Comparison of ENCODE assay signal across 26 mouse cellular contexts in genomic region chr6:112617728-112618318, GRCm38 (mm10).
DNase-seq lines count a peak whose midpoint lies in the region; ATAC-seq lines count a peak whose summit lies in the region.
"Had no signal": no experiment of that assay in that cellular context is flagged by ENCODE, and none has a peak within 500 bp of the region (broad histone marks: within the 10 kb centered on the region; RNA-seq: fewer than 3 reads in every experiment).

No protein-coding gene starts in this region.

- peak; percentile 42; the same call in 1 of the 2 replicates for ATAC-seq in liver, embryonic 15.5 days (ENCODE audit: insufficient read depth)
- no peak for ATAC-seq in liver, embryonic 12.5 days
- peak; percentile 83 for ATAC-seq in intestine, embryonic 15.5 days
- ATAC-seq: forebrain, embryonic 16.5 days; Patski had no signal

- H3K27me3 ChIP-seq in liver, embryonic 15.5 days, result no peaks in the 10 kb centered on the region
- no peaks in the 10 kb centered on the region for H3K27me3 ChIP-seq in liver, embryonic 12.5 days (replicated peaks)
- H3K27me3 ChIP-seq in intestine, embryonic 15.5 days (replicated peaks), result no peaks in the 10 kb centered on the region
- H3K27me3 ChIP-seq: CH12.LX; embryonic facial prominence, embryonic 13.5 days; forebrain, embryonic 12.5 days; hindbrain, embryonic 12.5 days; hindbrain, embryonic 15.5 days; Patski had no signal

- peaks cover 16% of the 10 kb centered on the region for H3K36me3 ChIP-seq in liver, embryonic 15.5 days (replicated peaks)
- peaks cover 41% of the 10 kb centered on the region for H3K36me3 ChIP-seq in liver, embryonic 12.5 days
- no peaks in the 10 kb centered on the region; the same call in 1 of the 2 replicates for H3K36me3 ChIP-seq in intestine, embryonic 15.5 days
- H3K36me3 ChIP-seq: embryonic facial prominence, embryonic 13.5 days; hindbrain, embryonic 12.5 days; hindbrain, embryonic 15.5 days had no signal

- H3K9me3 ChIP-seq in liver, embryonic 15.5 days (replicated peaks), result no peaks in the 10 kb centered on the region
- H3K9me3 ChIP-seq in liver, embryonic 12.5 days (replicated peaks), result no peaks in the 10 kb centered on the region
- no peaks in the 10 kb centered on the region for H3K9me3 ChIP-seq in intestine, embryonic 15.5 days
- H3K9me3 ChIP-seq: embryonic facial prominence, embryonic 10.5 days; embryonic facial prominence, embryonic 13.5 days; forebrain, embryonic 12.5 days; G1E; hindbrain, embryonic 12.5 days; hindbrain, embryonic 15.5 days had no signal

- H3K4me1 ChIP-seq in liver, embryonic 15.5 days (replicated peaks), result no peaks in the 10 kb centered on the region
- H3K4me1 ChIP-seq in liver, embryonic 12.5 days, result 0 out of 2 replicates have a peak, but pooled peaks cover 5% of the 10 kb centered on the region
- no peaks in the 10 kb centered on the region for H3K4me1 ChIP-seq in intestine, embryonic 15.5 days (replicated peaks)
- H3K4me1 ChIP-seq: embryonic facial prominence, embryonic 10.5 days; embryonic facial prominence, embryonic 13.5 days; forebrain, embryonic 12.5 days; hindbrain, embryonic 12.5 days; hindbrain, embryonic 15.5 days had no signal

- no peak overlapping the region for H3K4me3 ChIP-seq in liver, embryonic 15.5 days (replicated peaks)
- H3K4me3 ChIP-seq in liver, embryonic 12.5 days, result no peak overlapping the region
- no peak overlapping the region for H3K4me3 ChIP-seq in intestine, embryonic 15.5 days (replicated peaks)
- H3K4me3 ChIP-seq: embryonic facial prominence, embryonic 10.5 days; embryonic facial prominence, embryonic 13.5 days; erythroblast, embryonic 14.5 days; forebrain, embryonic 12.5 days; hindbrain, embryonic 12.5 days; hindbrain, embryonic 15.5 days had no signal

- WGBS in liver, embryonic 15.5 days (ENCODE audit: insufficient replicate concordance), result 69% methylated on average over 4 of the region's 4 CpGs
- WGBS in liver, embryonic 12.5 days (ENCODE audit: insufficient replicate concordance), result 80% methylated on average over 4 of the region's 4 CpGs
- 83% methylated on average over 4 of the region's 4 CpGs for WGBS in intestine, embryonic 15.5 days
- 42% methylated on average over 4 of the region's 4 CpGs for WGBS in large intestine, adult 2 months

- no peak overlapping the region for H3K27ac ChIP-seq in liver, embryonic 15.5 days (replicated peaks)
- no peak overlapping the region for H3K27ac ChIP-seq in liver, embryonic 12.5 days
- no peak overlapping the region for H3K27ac ChIP-seq in intestine, embryonic 15.5 days
- H3K27ac ChIP-seq: embryonic facial prominence, embryonic 10.5 days; embryonic facial prominence, embryonic 13.5 days; forebrain, embryonic 12.5 days; hindbrain, embryonic 12.5 days; hindbrain, embryonic 15.5 days had no signal

- peak; percentile 52 for DNase-seq in large intestine, adult 2 months (ENCODE audit: low read depth, low spot score)
- no peak for DNase-seq in testis, postnatal 10 days (ENCODE audit: low spot score)
- no peak for DNase-seq in retina, postnatal 1 day
- DNase-seq: adrenal gland, postnatal 10 days; B cell, adult 2 months; cerebellum, adult 11 months; cerebellum, adult 2 months; cerebellum, adult 9-11 months; cerebellum, postnatal 36 days; embryo, embryonic 11 days; gastrocnemius, postnatal 10 days; gastrocnemius, postnatal 36 days had no signal

- no peak overlapping the region for H3K9ac ChIP-seq in liver, embryonic 15.5 days
- H3K9ac ChIP-seq in liver, embryonic 12.5 days, result no peak overlapping the region
- no peak overlapping the region for H3K9ac ChIP-seq in intestine, embryonic 15.5 days
- H3K9ac ChIP-seq: embryonic facial prominence, embryonic 13.5 days; forebrain, embryonic 12.5 days; hindbrain, embryonic 12.5 days; hindbrain, embryonic 15.5 days had no signal

- H3K4me2 ChIP-seq in liver, embryonic 15.5 days, result no peak overlapping the region
- no peak overlapping the region for H3K4me2 ChIP-seq in liver, embryonic 12.5 days
- no peak overlapping the region for H3K4me2 ChIP-seq in intestine, embryonic 15.5 days (replicated peaks)
- H3K4me2 ChIP-seq: embryonic facial prominence, embryonic 13.5 days; forebrain, embryonic 12.5 days; heart, embryonic 11.5 days; hindbrain, embryonic 12.5 days; hindbrain, embryonic 15.5 days had no signal
